Mouse (Mus musculus) gonadal fat pad, adult 2 months (tissue): ENCODE measurements around the gene Clec2l. TPM values are rescaled to one million over a fixed set of nuclear protein-coding genes. Genes with fewer than 3 reads are reported as not detected.

Experiments
- DNase-seq: peaks from one replicate; pipeline ENCODE4 v3.0.0-alpha.2; 2012; ENCODE audit warnings: low read depth
- polyA plus RNA-seq: library from polyadenylated mRNA; depleted of rRNA; stranded (reverse); fragments of >200 nt; gene quantifications from 2 replicates; pipeline ENCODE4 v1.2.3, GENCODE M21; 2012; rRNA removed

Gene Clec2l
- polyA plus RNA-seq, 1 experiment, result 38.3 TPM

- DNase-seq, result no peak
Measured at GRCm38 (mm10) chr6:38718625-38719024, 55.8 kb downstream of the Clec2l start.

- no peak for DNase-seq
Measured at GRCm38 (mm10) chr6:38719229-38719628, 56.4 kb downstream of the Clec2l start.

- DNase-seq, result no peak
Measured at GRCm38 (mm10) chr6:38721361-38721760, 58.5 kb downstream of the Clec2l start.

GRCm38 (mm10) chr6:38725515-38725914, 62.6 kb downstream of the Clec2l start:
- no peak for DNase-seq

Other genes starting within 250 kb of the Clec2l start
- 9.3 TPM in 2 replicates for gene Ubn2, start 229.1 kb upstream of the Clec2l start, polyA plus RNA-seq
- gene Fmc1, start 129.6 kb upstream of the Clec2l start, polyA plus RNA-seq, result 153 and 181 TPM in 2 replicates
- gene Luc7l2, start 111.7 kb upstream of the Clec2l start, polyA plus RNA-seq, result 21.9 and 33.5 TPM in 2 replicates
- 8.8 and 13.4 TPM in 2 replicates for gene Klrg2, start 25.8 kb upstream of the Clec2l start, polyA plus RNA-seq
- 4.9 and 6.3 TPM in 2 replicates for gene Tbxas1, start 212.3 kb downstream of the Clec2l start, polyA plus RNA-seq
- gene Hipk2, start 213.1 kb downstream of the Clec2l start, polyA plus RNA-seq, result 44.6 and 48.4 TPM in 2 replicates